Mouse (Mus musculus) heart, embryonic 15.5 days (tissue): ENCODE measurements around the gene Sertad2. TPM values are rescaled to one million over a fixed set of nuclear protein-coding genes. Genes with fewer than 3 reads are reported as not detected.

ENCODE experiments used
- ATAC-seq: fragments of 200-750 bp; cut with Nextera tagmentation; replicated peaks from 2 replicates; pipeline ENCODE4 v1.8.0; 2017; ENCODE audit warnings: low read depth, moderate TSS enrichment; ENCODE audit not compliant: insufficient number of reproducible peaks, insufficient read depth, low FRiP score
- H3K27ac ChIP-seq: fragments of 300-500 bp; sonication (generic); 2 replicates; pipeline ENCODE4 v1.5.1; 2015; ENCODE audit warnings: mild to moderate bottlenecking, inconsistent platforms
- H3K27me3 ChIP-seq: fragments of 300-500 bp; sonication (generic); 2 replicates; pipeline ENCODE4 v1.6.1; 2015; ENCODE audit warnings: inconsistent platforms
- H3K36me3 ChIP-seq: fragments of 300-500 bp; sonication (generic); 2 replicates; pipeline ENCODE4 v1.6.1; 2015; ENCODE audit warnings: mild to moderate bottlenecking, inconsistent platforms
- H3K4me1 ChIP-seq: fragments of 300-500 bp; sonication (generic); replicated peaks from 2 replicates; pipeline ENCODE4 v1.6.1; 2015; ENCODE audit warnings: inconsistent platforms
- H3K4me2 ChIP-seq: fragments of 300-500 bp; sonication (generic); 2 replicates; pipeline ENCODE4 v1.6.1; 2015; ENCODE audit warnings: inconsistent platforms, mild to moderate bottlenecking, moderate library complexity
- H3K4me3 ChIP-seq: fragments of 300-500 bp; sonication (generic); 2 replicates; pipeline ENCODE4 v1.5.1; 2015; ENCODE audit warnings: mild to moderate bottlenecking, inconsistent platforms
- H3K9ac ChIP-seq: fragments of 300-500 bp; sonication (generic); 2 replicates; pipeline ENCODE4 v1.6.1; 2015; ENCODE audit warnings: mild to moderate bottlenecking, inconsistent platforms
- H3K9me3 ChIP-seq: fragments of 300-500 bp; sonication (generic); replicated peaks from 2 replicates; pipeline ENCODE4 v1.6.1; 2016; ENCODE audit warnings: inconsistent platforms
- WGBS: fragments of 180-500 bp; shearing (Covaris S2); methylation state at CpG from one replicate; pipeline ENCODE4 v1.1.7; 2015; ENCODE audit warnings: mixed read lengths; 5-methylcytosine and 5-hydroxymethylcytosine counted together
- polyA plus RNA-seq: library from polyadenylated mRNA; unstranded; fragments of >200 nt; fragmentation: Nextera tagmentation; extraction: Ambion mirVana; gene quantifications from 2 replicates; pipeline ENCODE4 v1.2.1, GENCODE M21; 2015

Gene Sertad2
- polyA plus RNA-seq, 1 experiment from 2014 or later = 33.7 TPM

DNA sequence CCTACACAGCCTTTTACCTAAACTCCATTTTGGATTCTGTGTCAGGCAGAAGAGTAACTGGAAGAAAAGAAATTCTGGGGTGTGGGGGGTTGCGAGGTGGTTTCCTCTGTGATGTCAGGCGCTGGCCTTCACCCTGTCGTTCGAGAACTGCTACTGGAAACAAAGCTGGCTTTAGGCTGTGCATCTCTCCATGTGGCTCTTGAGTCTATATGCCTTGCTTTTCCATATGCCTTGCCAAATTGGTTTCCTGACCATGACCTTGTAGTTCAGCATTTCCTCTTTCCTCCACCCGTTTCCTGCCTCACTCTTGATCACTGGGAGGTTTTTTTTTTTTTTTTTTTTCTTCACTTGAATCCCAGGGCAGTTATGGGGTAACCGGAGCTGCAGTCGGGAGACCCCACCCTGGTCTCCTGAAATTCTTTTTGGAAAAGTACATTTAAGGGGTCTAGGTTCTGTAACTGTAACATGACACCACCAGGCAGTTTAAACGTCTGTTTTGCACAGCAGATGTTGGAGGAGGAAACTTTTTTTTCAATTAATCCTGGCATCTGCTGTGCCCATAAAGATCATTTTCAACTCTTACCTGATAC, 33.1 kb downstream of the Sertad2 start:
- no peak overlapping the region for H3K9ac ChIP-seq
- H3K4me3 ChIP-seq = no peak overlapping the region
- no peak overlapping the region for H3K4me2 ChIP-seq
- peaks cover 14% of the 10 kb centered on the region for H3K4me1 ChIP-seq
- no peaks in the 10 kb centered on the region for H3K9me3 ChIP-seq
- peak; percentile 22; the same call in 1 of the 2 replicates for ATAC-seq
- no peaks in the 10 kb centered on the region for H3K36me3 ChIP-seq
- peak overlapping the region; percentile 49; the same call in 1 of the 2 replicates for H3K27ac ChIP-seq
- H3K27me3 ChIP-seq = no peaks in the 10 kb centered on the region
- 35% methylated on average over 8 of the region's 8 CpGs for WGBS

DNA sequence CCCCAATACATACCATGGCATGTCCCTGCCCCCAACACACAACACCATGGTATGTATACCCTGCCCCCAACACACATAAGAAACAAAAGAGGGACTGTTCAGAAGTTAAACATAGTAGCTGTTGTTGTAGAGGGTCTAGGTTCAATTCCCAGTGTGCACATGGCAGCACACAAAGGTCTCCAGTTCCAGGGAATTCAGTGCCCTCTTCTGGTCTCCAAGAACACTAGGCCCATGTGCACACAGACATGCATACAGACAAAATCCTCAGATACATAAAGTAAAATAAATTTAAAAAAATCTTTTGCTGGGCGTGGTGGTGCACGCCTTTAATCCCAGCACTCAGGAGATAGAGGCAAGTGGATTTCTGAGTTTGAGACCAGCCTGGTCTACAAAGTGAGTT, 39.7 kb downstream of the Sertad2 start:
- Histone ChIP-seq H3K4me1 (peaks cover 9% of the 10 kb centered on the region), H3K9me3 (no peaks in the 10 kb centered on the region), H3K9ac (no peak overlapping the region), H3K36me3 (no peaks in the 10 kb centered on the region), H3K4me2 (no peak overlapping the region), H3K27me3 (no peaks in the 10 kb centered on the region), H3K27ac (no peak overlapping the region), H3K4me3 (no peak overlapping the region)
- 93% methylated on average over 2 of the region's 2 CpGs for WGBS
- ATAC-seq = no peak

- WGBS = 46% methylated on average over 1 of the region's 1 CpGs
- peaks cover 21% of the 10 kb centered on the region for H3K4me1 ChIP-seq
- no peaks in the 10 kb centered on the region for H3K36me3 ChIP-seq
- ATAC-seq = no peak
- no peak overlapping the region for H3K4me3 ChIP-seq
- no peaks in the 10 kb centered on the region for H3K27me3 ChIP-seq
- H3K9me3 ChIP-seq = no peaks in the 10 kb centered on the region
- H3K27ac ChIP-seq = no peak overlapping the region
- no peak overlapping the region for H3K9ac ChIP-seq
- H3K4me2 ChIP-seq = no peak overlapping the region
Measured at GRCm38 (mm10) chr11:20585297-20585696, 42.2 kb downstream of the Sertad2 start.

- no peak overlapping the region for H3K4me3 ChIP-seq
- H3K4me1 ChIP-seq = peaks cover 15% of the 10 kb centered on the region
- no peaks in the 10 kb centered on the region for H3K36me3 ChIP-seq
- ATAC-seq = no peak
- H3K27ac ChIP-seq = no peak overlapping the region
- H3K27me3 ChIP-seq = no peaks in the 10 kb centered on the region
- H3K9me3 ChIP-seq = no peaks in the 10 kb centered on the region
- H3K9ac ChIP-seq = no peak overlapping the region
- no peak overlapping the region for H3K4me2 ChIP-seq
Measured at GRCm38 (mm10) chr11:20586180-20586579, 43.1 kb downstream of the Sertad2 start.

GRCm38 (mm10) chr11:20589393-20589792, 46.3 kb downstream of the Sertad2 start:
- Histone ChIP-seq H3K9ac (no peak overlapping the region), H3K4me1 (peaks cover 19% of the 10 kb centered on the region), H3K27ac (peak overlapping the region; percentile 57), H3K9me3 (no peaks in the 10 kb centered on the region), H3K4me3 (no peak overlapping the region), H3K27me3 (no peaks in the 10 kb centered on the region), H3K36me3 (no peaks in the 10 kb centered on the region), H3K4me2 (peak overlapping the region; percentile 15; the same call in 1 of the 2 replicates)
- ATAC-seq = no peak; the same call in 1 of the 2 replicates
- 13% methylated on average over 2 of the region's 2 CpGs for WGBS

DNA sequence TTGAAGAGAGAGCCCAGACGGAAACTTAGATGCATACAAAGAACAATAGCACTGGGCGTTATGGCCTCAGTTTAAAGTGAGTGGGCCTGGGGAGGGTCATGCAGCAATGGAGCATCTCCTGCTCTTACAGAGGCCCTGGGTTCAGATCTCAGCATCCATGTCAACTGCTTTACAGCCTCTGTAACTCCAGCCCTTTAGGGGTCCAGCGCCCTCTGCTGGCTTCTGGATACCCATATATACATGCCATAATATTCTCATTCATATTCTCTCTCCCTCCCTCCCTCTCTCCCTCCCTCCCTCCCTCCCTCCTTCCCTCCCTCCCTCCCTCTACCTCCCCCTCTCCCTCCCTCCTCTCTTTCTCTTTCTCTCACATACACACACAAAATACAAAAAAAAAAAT, 49.0 kb downstream of the Sertad2 start:
- no peak for ATAC-seq
- Histone ChIP-seq H3K4me2 (no peak overlapping the region), H3K4me1 (peaks cover 25% of the 10 kb centered on the region), H3K36me3 (no peaks in the 10 kb centered on the region), H3K9ac (no peak overlapping the region), H3K27ac (no peak overlapping the region), H3K4me3 (no peak overlapping the region), H3K27me3 (no peaks in the 10 kb centered on the region), H3K9me3 (no peaks in the 10 kb centered on the region)
- 73% methylated on average over 3 of the region's 3 CpGs for WGBS

DNA sequence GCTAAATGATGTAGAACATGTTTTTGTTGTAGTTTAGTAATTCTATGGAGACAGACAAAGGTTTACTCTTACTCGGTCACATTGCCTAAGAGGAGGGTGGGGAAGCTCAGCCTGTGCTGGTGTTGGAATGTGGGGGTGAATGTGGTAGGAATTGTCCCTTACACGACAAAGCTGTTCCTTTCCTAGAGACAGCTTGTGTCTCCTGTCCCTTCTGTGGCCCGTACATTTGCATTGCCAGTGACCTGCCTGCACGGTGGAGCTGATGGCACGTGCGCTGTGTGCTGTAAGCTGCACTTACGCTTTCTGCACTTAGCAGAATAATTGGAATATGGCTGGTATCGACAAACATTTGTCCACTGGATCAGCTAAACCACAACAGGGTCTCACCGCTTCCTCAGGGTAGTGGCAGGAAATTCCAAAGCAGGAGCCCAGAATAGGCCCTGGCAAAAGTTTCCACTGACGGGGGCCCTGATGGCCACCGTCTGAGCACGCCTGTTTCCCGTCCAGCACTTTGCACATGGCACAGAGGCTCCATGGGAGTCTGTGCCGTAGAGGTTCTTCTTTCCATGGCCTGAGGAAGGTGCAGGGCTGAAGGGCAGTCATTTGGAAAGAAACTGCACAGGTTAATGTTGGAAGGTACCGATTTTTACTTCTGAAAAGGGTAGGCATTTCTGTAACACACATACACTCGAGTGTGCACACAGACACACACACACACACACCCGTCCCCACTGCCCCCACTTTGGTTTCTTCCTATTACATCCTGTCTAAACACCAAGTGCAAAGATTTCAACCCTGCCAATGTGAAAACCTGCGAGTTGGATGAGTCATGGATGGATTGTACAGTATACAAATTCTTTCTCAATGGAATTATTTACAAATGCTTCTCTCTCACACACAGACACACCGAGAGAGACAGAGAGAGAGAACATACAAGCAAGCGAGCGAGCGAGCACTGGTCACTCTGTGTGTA, 51.5 kb downstream of the Sertad2 start:
- Histone ChIP-seq H3K4me3 (no peak overlapping the region), H3K27me3 (no peaks in the 10 kb centered on the region), H3K4me1 (peaks cover 17% of the 10 kb centered on the region), H3K9me3 (no peaks in the 10 kb centered on the region), H3K9ac (no peak overlapping the region), H3K4me2 (peak overlapping the region; percentile 14), H3K27ac (peak overlapping the region; percentile 75), H3K36me3 (no peaks in the 10 kb centered on the region)
- peak; percentile 77 for ATAC-seq
- WGBS = 38% methylated on average over 22 of the region's 22 CpGs

DNA sequence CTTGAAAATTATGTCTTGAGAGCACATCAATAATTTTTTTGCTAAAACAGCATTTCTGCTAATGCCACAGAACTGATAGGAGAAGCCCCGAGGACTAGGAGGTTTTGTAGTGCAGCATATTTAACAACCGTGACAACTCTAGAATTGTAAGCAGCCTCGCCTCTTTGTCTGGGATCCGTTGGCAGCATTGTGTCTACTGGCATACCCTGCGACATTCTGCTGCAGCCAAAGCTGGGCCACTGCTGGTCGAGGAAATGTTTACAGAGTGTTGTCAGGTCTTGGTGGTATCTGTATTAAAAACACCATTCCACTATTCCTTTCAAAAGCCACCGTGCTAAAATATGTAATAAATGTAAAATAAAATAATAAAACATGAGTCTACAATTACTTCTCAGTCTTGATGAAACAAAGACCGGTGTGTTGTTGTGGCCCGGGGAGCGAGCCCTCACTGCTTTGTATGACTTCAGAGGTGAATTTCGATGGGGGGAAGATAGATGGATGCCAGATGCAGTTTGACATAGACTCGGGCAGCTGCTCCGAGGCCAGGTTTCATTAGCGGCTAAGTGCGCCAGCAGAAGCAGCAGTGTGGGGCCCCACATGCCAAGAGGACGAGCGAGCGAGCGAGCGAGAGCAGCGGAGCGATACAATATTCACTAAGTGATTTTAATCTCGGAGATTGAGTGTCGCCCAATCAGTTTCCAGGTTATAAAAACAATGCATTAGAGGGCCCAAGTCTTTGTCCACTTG, 60.2 kb downstream of the Sertad2 start:
- ATAC-seq = no peak
- H3K4me1 ChIP-seq = peaks cover 24% of the 10 kb centered on the region
- H3K9ac ChIP-seq = peak overlapping the region; percentile 23; the same call in 1 of the 2 replicates
- 30% methylated on average over 24 of the region's 24 CpGs for WGBS
- H3K36me3 ChIP-seq = no peaks in the 10 kb centered on the region
- peak overlapping the region; percentile 19 for H3K4me3 ChIP-seq
- peak overlapping the region; percentile 65 for H3K27ac ChIP-seq
- peak overlapping the region; percentile 49 for H3K4me2 ChIP-seq
- H3K27me3 ChIP-seq = no peaks in the 10 kb centered on the region
- no peaks in the 10 kb centered on the region for H3K9me3 ChIP-seq

DNA sequence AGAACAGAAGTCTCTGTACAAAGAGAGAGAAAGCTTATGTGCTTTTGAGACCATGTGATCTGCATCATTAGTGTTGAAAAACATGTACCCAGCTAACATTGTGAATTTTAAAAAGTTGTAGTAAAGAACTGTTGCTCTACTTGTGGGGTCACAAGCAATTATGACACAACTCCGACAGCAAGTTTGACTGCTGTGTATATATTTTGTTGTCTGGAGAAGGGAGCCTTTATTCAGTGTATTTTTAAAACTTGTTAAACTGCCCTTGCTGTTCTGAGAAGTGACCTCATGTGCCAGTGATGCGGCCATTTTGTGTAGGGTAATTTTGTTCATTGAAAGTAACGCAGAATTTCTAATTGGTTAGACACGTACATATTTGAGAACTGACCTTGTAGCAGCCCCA, 61.1 kb downstream of the Sertad2 start:
- Histone ChIP-seq H3K4me2 (peak overlapping the region; percentile 49), H3K27me3 (no peaks in the 10 kb centered on the region), H3K4me3 (no peak overlapping the region), H3K9ac (no peak overlapping the region), H3K9me3 (no peaks in the 10 kb centered on the region), H3K4me1 (peaks cover 31% of the 10 kb centered on the region), H3K27ac (peak overlapping the region; percentile 65; the same call in 1 of the 2 replicates), H3K36me3 (no peaks in the 10 kb centered on the region)
- WGBS = 78% methylated on average over 4 of the region's 4 CpGs
- no peak for ATAC-seq

- H3K4me1 ChIP-seq = peaks cover 28% of the 10 kb centered on the region
- H3K4me3 ChIP-seq = no peak overlapping the region
- no peak overlapping the region for H3K4me2 ChIP-seq
- no peaks in the 10 kb centered on the region for H3K27me3 ChIP-seq
- no peaks in the 10 kb centered on the region for H3K9me3 ChIP-seq
- WGBS = 52% methylated on average over 7 of the region's 7 CpGs
- H3K36me3 ChIP-seq = no peaks in the 10 kb centered on the region
- no peak for ATAC-seq
- H3K9ac ChIP-seq = no peak overlapping the region
- no peak overlapping the region for H3K27ac ChIP-seq
Measured at GRCm38 (mm10) chr11:20605613-20606012, 62.6 kb downstream of the Sertad2 start.

DNA sequence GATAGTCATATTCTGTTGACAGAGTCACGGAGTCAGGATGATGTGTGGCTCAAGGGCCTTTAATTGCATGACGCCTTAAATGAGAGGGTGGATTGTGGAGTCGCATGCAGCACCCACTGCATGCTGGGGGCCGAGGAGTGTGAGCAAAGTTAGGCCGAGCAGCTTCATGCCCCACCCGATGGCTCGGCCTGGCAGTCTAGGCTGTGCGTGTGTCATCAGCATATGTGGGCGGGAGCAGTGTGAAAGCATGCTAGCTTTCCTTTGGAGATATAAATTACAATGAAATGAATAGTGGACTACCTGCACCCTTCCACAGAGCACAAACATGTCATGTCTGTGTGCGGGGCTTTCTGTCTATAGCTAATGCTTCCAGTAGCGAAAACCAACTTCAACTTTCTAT, 65.4 kb downstream of the Sertad2 start:
- H3K4me2 ChIP-seq = no peak overlapping the region
- peaks cover 22% of the 10 kb centered on the region for H3K4me1 ChIP-seq
- H3K9ac ChIP-seq = no peak overlapping the region
- no peaks in the 10 kb centered on the region for H3K36me3 ChIP-seq
- no peak overlapping the region for H3K4me3 ChIP-seq
- H3K27ac ChIP-seq = 0 out of 2 replicates have a peak overlapping the region, but pooled peaks have one; percentile 16
- H3K9me3 ChIP-seq = no peaks in the 10 kb centered on the region
- no peak for ATAC-seq
- WGBS = 57% methylated on average over 11 of the region's 11 CpGs
- H3K27me3 ChIP-seq = no peaks in the 10 kb centered on the region
